Mouse (Mus musculus): Measurements from ENCODE around the gene Fam216b.

DNA sequence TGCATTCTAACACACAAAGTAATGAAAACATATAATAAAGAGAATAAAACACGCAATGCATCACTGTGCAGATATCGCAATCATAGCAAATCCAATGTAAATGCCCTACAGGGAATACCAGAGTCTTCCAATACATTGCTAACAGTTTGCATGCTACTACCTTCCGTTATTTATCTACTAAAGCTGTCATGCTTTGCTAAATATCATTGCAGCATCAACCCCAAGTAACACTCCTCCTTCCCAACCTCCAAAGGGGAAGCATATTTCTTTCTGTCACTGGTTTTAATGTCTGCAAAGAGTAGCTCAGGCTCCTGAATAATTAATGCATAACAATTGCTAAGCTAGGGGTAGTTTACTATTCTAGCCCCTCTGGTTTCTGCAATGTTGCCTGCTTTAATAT, 40.5 kb downstream of the Fam216b start:
- TF ChIP-seq POLR2A (IDR thresholded peaks at IDR 0.05; ENCODE audit: borderline replicate concordance, control insufficient read depth, low read depth, low read length) (no peak), CTCF (IDR thresholded peaks at IDR 0.05; ENCODE audit: control insufficient read depth, insufficient read depth, low read length) (no peak)
